Mouse (Mus musculus) heart, postnatal 4 days (tissue): ENCODE measurements around the gene Rnf114. TPM values are rescaled to one million over a fixed set of nuclear protein-coding genes. Genes with fewer than 3 reads are reported as not detected.

Experiments
- DNase-seq: peaks from one replicate; pipeline ENCODE4 v3.0.0; 2021
- total RNA-seq, 2 experiments: library from RNA; stranded (reverse); gene quantifications; 2 replicates each; pipeline ENCODE4 v1.2.3; 2021

Gene Rnf114
- total RNA-seq, 2 experiments from 2014 or later = 39.3 to 39.4 TPM

GRCm38 (mm10) chr2:167541324-167541723 lies 48.9 kb downstream of the Rnf114 start:
- no peak for DNase-seq

GRCm38 (mm10) chr2:167541761-167542160 lies 49.3 kb downstream of the Rnf114 start:
- DNase-seq = no peak

GRCm38 (mm10) chr2:167542361-167542760 lies 49.9 kb downstream of the Rnf114 start:
- no peak for DNase-seq

GRCm38 (mm10) chr2:167543121-167544003 lies 50.9 kb downstream of the Rnf114 start:
- DNase-seq = peak; percentile 69

- DNase-seq = peak; percentile 41
These were observed 51.5 kb downstream of the Rnf114 start for GRCm38 (mm10) chr2:167544004-167544356.

- DNase-seq = peak; percentile 52
These were observed 52.0 kb downstream of the Rnf114 start for GRCm38 (mm10) chr2:167544456-167544855.

- DNase-seq = peak; percentile 38
These were observed 54.2 kb downstream of the Rnf114 start for GRCm38 (mm10) chr2:167546447-167547195.

GRCm38 (mm10) chr2:167547444-167547843 lies 55.0 kb downstream of the Rnf114 start:
- no peak for DNase-seq

- no peak for DNase-seq
These were observed 56.5 kb downstream of the Rnf114 start for GRCm38 (mm10) chr2:167548961-167549360.

- DNase-seq = no peak
These were observed 58.0 kb downstream of the Rnf114 start for GRCm38 (mm10) chr2:167550341-167550854.

GRCm38 (mm10) chr2:167551342-167551920 lies 59.0 kb downstream of the Rnf114 start:
- DNase-seq = no peak

- no peak for DNase-seq
These were observed 59.8 kb downstream of the Rnf114 start for GRCm38 (mm10) chr2:167552292-167552691.

- DNase-seq = peak; percentile 70
These were observed 60.5 kb downstream of the Rnf114 start for GRCm38 (mm10) chr2:167552927-167553402.

GRCm38 (mm10) chr2:167555766-167556165 lies 63.3 kb downstream of the Rnf114 start:
- no peak for DNase-seq

- no peak for DNase-seq
These were observed 67.0 kb downstream of the Rnf114 start for GRCm38 (mm10) chr2:167559413-167559812.

- DNase-seq = peak; percentile 69
These were observed 69.7 kb downstream of the Rnf114 start for GRCm38 (mm10) chr2:167562101-167562500.

- DNase-seq = no peak
These were observed 70.6 kb downstream of the Rnf114 start for GRCm38 (mm10) chr2:167563035-167563434.

GRCm38 (mm10) chr2:167563703-167564102 lies 71.3 kb downstream of the Rnf114 start:
- no peak for DNase-seq

GRCm38 (mm10) chr2:167564551-167565311 lies 72.3 kb downstream of the Rnf114 start:
- DNase-seq = no peak

- no peak for DNase-seq
These were observed 72.8 kb downstream of the Rnf114 start for GRCm38 (mm10) chr2:167565312-167565656.

- DNase-seq = peak; percentile 82
These were observed 73.2 kb downstream of the Rnf114 start for GRCm38 (mm10) chr2:167565682-167566081.
